Mouse (Mus musculus) heart, postnatal 36 days (tissue): ENCODE data around the gene Zfp62. TPM values are rescaled to one million over a fixed set of nuclear protein-coding genes. Genes with fewer than 3 reads are reported as not detected.
"Not testable (repeated sequence)": the region's sequence is repeated elsewhere in the genome, so short reads cannot be mapped to it uniquely, and the experiment has no call there.

Source experiments
- DNase-seq, 2 experiments: peaks; one replicate each; pipeline ENCODE4 v3.0.0; 2021 to 2022
- intact Hi-C: fragments of 180-260 bp; cut with DNase I; formaldehyde crosslinking; loops from one replicate; pipeline ENCODE4 v1.15.1; 2025
- total RNA-seq, 2 experiments: library from RNA; stranded (reverse); gene quantifications; 2 replicates each; pipeline ENCODE4 v1.2.3; 2021

Gene Zfp62
- 10 to 100 TPM; 25.8 to 26.8 TPM for total RNA-seq

DNA sequence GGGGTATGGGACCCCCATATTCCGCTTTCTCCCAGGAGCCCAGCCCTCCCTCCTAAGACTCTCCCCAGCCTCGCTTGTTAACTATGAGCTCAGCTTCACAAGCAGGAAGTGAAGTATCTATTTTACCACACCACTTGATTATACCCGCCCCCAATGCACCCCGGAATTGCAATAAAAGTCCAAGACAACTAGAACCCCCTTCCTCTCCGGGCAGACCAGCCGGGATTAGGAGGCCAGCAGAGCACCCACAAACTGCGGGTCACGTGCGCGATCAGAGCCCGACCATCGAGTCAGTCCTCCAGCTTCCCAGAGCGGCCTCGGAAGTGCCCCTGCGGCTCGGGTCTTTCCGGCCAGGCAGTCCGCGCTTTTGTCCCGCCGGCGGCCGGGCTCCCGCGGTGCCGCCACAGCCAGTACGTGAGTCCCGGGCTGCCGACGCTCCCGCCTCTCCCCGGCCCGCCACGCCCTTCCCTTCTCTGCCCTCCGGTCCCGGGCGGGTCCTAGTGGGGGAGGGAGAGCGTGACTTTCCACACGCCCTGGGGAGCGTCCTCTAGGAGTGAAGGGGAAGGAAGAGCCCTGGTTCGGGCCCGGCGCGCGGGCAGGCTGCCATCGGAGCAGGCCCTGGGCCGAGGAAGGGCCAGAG is at the start of gene Zfp62:
Gene Zfp62, plus strand, starts transcription at position 164 of the 640 bp plus-strand sequence.
- intact Hi-C loops: loop anchor here (1.0 to 5.0 kb wide), 3 partner anchors 47 to 406 kb away; partner anchors contain the start of gene Irgm1
- peak; percentile 97 for DNase-seq

DNA sequence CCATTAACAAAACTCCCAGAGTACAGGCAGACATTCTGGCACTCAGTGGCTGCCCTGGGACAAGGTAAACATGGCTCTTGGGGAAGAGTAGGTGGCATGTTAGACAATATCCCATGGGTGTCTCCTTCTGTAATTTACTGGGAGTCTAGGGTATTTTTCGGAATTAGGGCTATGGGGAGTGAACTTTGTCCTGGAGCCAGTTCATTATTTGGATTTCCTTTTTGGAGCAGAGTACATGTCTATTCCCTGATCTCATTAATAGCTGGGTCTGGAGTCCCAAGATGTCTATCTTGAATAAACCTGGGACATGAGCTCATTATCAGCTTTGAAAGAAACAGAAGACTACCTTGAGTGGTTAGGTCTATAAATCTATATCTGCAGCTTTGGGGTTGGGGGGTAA is 49.0 kb upstream of the Zfp62 start, which contains the start of gene Olfr1394:
Gene Olfr1394, plus strand, starts transcription at position 301 of the 400 bp plus-strand sequence.
- no peak for DNase-seq
- intact Hi-C loops: loop anchor here (2.0 to 5.0 kb wide), 2 partner anchors 33 to 42 kb away; partner anchors contain the start of genes Btnl9 and Olfr1396

DNA sequence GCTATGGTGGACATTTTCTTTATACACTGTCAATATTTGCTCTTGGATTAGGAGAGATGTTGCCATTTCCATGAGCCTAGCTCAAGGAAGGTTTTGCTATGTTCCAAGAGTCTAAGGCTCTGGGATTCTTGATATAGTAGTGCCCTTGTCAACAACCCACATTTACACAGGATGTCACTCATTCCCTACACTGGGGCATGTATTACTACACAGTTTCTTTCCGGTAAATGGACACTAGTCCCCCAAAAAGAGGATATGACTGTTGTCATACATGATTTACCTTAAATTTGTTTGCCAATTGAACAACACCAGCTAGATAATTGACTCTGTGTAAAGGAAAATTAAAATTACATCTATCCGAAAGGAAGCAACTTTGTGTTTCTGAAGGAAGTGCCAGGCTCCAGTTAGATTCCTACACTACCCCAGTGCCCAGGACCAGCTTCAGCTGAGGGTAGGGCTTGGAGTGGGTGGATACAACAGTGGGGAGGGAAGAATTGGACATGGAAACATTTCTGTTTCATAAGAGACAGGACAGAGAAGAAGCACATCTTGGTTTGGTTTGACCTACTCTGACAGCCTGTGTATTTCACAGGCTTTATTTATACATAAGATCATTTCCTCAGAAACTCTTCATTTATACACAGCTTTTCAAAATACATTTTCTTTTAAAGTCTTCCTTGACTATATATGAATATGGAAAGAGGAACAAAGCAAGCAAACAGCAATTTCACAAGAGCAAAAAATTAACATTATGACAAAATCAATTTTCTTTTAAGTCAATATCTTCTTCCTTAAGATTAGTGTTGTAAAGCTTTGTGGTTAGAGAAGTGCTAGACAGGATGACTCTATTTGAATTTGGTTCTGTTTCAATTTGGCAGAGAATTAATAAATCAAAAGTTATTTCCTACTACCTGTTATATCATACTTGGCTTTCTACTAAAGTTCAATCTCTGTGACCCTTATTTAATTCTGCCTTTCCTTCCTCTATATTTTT is 46.0 kb upstream of the Zfp62 start:
- DNase-seq: no peak
- intact Hi-C loops: no loop called here

DNA sequence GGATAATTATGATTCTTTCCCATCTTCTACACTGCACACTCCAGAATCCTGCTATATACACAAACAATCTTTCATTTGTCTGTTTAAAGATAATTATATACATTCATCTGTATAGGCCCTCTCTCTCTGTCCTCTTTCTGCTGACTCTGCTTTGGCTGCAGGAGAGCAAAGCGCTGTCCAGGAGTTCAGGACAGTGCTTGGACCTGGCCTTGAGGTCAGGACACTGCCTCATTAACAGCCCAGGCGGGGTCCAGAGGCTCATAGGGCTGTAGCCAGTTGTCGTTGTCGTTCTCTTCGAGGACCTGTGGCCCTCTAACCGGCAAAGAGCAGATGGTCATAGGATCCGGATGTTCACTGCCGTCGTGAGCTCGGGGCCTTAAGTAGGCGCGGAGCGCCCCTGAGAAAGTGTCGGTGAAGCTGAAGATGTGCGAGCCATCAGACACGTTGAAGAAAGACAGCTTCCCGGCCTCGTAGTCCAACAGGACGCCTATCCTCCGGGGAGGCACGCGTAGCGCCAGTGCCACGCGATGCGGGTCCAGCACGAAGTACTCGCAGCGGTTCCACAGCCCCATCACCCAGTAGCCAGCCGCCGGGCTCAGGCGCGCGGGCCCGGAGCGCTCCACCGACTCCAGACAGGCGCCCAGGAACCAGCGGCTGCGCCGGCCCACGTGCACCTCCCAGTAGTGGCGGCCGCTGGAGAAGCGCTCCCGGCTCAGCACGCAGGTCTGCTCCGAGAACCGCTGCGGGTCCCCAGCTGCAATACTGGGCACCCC is 34.1 kb upstream of the Zfp62 start:
- intact Hi-C loops: no loop called here

DNA sequence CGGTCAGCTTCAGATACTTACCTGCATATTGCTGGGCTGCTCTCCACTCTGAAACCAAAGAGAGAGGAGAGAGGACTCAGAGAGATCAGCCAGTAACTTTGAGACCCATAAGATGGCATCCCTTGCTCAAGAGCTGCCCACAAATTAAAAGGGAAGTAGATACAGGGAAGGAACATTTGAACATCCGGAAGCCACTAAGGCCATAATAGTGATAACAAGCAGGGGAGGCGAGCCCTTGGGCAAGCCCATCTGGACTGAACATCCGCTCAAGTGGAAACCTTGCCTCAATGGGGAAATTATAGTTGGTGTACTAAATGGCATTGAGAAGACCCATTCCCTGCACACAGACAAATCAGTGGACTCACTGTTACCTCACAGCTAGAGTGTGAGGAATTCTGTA is 32.5 kb upstream of the Zfp62 start:
- intact Hi-C loops: no loop called here
- no peak for DNase-seq

More for the DNA sequence above, 34.1 kb upstream of the Zfp62 start:
- no peak for DNase-seq

DNA sequence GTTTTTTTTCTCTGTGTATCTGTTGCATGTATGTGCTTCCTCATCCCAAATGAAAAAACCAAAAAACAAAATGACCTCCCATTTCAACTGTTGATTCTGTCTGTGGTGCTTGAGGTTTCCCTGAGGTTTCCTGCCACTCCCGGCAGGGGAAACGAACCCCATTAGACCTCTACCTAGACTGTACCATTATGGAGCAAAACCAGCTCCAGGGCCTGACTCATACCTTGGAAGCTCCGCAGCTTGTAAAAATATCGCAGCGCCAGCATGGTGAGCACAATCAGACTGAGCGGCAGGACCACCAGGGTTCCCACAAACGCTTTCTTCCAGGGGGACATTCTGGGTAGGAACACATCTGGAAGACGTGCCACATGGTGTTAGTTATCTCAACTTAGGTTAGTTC is 27.7 kb upstream of the Zfp62 start:
- intact Hi-C loops: no loop called here
- no peak for DNase-seq

DNA sequence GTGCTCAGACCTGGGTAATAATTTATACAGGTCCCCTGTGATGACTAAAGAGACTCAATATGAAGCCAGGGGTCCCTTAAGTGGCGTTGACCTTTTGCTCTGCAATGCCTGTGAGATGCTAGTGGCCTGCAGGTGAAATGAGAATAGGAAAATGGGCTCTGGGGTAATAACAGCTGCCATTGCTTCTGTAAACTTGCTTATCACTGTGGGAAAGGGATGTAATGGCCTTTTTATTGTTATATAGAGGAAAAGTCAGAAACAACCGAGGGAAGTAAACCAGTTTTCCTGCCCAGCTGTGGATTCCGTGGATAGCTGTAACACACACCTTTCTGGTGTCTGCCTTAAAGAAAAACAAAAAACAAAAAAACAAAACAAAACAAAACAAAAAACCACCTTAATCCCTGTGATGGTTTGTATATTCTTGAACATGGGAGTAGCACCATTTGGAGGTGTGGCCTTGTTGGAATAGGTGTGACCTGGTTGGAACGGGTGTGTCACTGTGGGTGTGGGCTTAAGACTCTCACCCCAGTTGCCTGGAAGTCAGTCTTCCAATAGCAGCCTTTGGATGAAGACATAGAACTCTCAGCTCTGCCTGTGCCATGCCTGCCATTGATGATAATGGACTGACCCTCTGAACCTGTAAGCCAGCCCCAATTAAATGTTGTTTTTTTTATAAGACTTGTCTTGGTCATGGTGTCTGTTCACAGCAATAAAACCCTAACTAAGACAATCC is 26.9 kb upstream of the Zfp62 start:
- DNase-seq, intact Hi-C loops: not testable (repeated sequence)

DNA sequence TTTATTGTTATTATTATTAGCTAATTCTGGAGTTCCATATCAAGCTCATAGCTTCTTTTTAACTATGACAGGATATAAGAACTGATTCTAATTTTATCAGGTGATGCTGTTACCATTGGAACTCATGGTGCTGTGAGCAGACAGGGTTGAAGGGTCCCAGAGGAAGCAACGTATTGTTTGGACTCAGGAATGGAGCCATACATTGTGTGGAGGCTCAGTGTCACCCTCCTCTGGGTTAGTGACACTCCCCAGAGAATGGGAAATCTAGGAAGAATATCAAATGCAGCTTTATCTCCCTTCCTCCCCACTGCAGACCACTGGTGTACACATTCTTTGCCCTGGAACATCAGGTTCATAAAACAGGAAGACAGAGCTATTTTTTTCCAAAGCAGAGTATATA is 19.9 kb upstream of the Zfp62 start:
- intact Hi-C loops: loop anchor here (10.0 kb wide), 1 partner anchor 372 kb away; the partner anchor contains the start of gene Olfr1380
- DNase-seq: no peak

DNA sequence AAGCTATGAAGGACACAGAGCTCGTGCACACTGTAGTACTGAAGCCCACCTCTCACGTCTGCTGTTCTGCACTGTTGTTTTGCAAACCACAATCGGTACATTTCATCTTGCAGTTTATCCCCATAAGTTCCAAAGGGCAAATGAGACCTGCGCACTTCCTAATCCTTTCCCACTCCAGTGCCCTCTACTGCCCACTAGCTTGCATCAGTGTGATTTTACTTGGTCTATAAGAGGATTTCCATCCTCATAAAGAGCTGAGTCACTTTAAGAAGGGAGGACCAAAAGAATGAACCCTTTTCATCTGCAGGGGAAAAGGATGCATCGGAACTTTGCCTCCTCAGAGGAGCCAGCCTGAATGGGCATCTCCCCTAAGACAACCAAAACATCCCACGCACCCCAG is 16.6 kb upstream of the Zfp62 start:
- DNase-seq: no peak
- intact Hi-C loops: loop anchor here (2.0 to 10.0 kb wide), 4 partner anchors 32 to 368 kb away; partner anchors contain the start of genes Irgm1, Olfr1380, Olfr1394 and Olfr1396

DNA sequence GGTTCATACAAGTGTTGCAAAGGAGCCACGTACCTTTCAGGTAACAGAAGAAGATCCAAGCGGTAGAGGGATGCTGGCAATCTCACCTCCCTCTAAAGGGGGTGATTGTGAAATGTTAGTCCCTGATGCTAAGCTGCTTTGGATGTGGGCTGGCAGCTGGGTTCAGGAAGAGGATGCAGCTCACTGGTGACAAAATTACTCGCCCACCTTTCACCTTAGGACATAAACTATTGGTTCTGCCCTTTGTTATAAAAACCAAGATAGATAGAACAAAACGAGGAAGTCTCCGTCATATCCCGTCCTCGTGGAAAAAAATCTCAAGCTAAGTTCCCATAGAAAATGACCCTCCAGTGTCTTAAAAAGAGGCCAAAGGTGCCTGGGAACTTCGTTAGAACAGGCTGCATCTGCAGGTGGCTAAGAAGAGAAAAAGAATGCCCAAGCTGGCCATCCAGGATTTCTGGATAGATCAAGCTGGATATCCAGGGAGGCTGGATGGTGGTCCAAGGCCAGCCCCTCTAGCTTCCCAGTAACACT is 16.1 kb upstream of the Zfp62 start, which contains the start of gene Btnl9:
Gene Btnl9, minus strand, starts transcription at position 205 of the 534 bp plus-strand sequence.
- DNase-seq: no peak
- intact Hi-C loops: loop anchor here (2.0 to 10.0 kb wide), 4 partner anchors 32 to 368 kb away; partner anchors contain the start of genes Irgm1, Olfr1380, Olfr1394 and Olfr1396

DNA sequence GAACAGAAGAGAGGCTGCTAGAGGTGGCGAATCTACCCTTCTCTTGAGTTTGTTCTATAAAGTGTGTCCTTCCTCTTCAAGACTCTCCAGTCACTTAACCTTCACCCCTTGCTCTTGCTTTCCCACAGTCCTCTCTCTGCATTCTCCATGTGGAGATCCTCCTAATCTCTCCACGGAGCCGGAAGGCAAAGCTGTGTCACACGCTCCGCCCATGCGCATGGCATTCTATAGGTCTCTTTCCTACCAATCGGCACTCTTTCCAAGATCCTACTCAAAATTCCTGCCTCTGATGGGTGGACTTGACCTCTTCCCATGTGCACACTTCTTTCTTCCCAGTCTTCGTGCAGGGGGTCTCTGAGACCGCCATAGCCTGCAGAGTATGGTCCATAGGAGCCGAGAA is 15.4 kb upstream of the Zfp62 start:
- intact Hi-C loops: loop anchor here (2.0 to 10.0 kb wide), 4 partner anchors 33 to 367 kb away; partner anchors contain the start of genes Irgm1, Olfr1380, Olfr1394 and Olfr1396
- no peak for DNase-seq

DNA sequence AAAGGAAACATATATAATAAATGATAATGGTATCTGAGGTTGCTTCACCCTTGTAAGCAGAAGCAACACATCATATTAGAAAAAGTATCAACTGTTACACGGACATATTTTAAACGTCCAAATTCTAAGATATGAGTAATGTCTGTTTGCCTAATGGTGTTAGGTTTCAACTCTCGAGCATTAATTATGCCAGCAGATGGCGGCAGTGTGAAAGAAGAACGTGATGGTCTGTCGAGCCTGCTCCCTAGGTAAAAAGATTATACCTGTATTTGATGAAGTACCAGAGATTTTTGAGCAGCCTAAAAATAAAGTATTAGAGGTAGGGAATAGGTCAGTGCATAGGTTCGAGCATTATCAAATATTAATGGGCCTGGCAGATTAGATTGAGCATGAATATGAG is 13.4 kb upstream of the Zfp62 start:
- intact Hi-C loops: loop anchor here (1.0 to 10.0 kb wide), 4 partner anchors 82 to 365 kb away; partner anchors contain the start of genes Irgm1 and Olfr1380

DNA sequence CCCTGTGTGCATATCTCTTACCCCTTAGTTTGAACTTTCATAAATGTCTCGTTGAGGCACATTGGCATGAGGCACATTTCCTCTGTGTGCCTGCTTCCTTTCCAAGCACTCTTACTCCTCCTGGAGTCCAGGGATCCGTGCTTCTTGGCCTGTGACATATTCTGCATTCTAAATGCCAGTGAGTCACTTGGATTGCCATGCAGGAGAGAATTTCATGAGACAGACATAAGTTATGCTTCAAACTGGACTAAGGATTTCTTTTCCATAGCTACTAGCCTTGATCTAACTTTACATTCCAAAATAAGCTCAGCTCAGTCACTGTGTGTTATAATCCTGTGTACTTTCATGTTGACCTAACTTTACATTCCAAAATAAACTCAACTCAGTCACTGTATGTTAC is 12.0 kb upstream of the Zfp62 start:
- DNase-seq: no peak
- intact Hi-C loops: loop anchor here (10.0 kb wide), 1 partner anchor 214 kb away; no protein-coding TSS in a partner anchor

More for the DNA sequence above, 13.4 kb upstream of the Zfp62 start:
- peak; percentile 69 to 75 for DNase-seq

DNA sequence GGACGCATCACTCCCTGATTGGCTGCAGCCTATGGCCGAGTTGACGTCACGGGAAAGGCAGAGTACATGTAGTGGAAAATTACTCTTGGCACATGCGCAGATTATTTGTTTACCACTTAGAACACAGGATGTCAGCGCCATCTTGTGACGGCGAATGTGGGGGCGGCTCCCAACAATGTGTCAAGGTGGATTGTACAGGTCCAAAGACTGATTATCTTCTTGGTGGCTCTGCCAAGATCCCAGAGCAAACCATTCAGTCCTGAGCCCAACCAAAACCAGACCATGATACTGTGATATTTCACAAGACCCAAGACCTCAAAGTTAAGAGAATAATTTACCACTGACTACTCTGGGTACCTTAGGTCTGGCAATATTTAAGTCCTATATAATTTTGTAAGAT is 8.3 kb upstream of the Zfp62 start:
- intact Hi-C loops: loop anchor here (10.0 kb wide), 1 partner anchor 210 kb away; no protein-coding TSS in a partner anchor
- DNase-seq: not testable (repeated sequence)

DNA sequence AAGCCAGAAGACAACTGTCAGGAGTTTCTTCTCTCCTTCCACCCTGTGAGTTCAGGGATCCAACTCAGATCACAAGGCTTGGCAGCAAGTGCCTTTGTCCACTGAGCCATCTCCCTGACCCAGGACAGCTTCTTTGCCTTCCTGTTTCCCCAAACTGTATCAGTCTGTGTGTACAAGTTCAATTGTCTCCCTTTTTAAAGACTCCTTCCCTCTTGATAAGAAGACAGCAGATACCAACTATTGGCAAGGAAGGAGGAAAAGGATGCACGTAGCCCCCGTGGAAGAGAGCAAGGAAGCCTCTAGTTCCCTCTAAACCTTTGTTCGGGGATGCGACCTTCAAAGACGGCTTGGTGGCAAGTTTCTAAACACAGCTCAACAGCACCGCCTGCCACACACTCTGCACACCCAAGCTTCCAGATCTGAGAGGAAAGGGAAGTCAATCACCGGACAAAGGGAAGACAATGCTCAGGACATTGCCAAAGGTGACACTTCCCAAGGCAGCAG is 7.2 kb upstream of the Zfp62 start:
- intact Hi-C loops: loop anchor here (10.0 kb wide), 1 partner anchor 209 kb away; no protein-coding TSS in a partner anchor

DNA sequence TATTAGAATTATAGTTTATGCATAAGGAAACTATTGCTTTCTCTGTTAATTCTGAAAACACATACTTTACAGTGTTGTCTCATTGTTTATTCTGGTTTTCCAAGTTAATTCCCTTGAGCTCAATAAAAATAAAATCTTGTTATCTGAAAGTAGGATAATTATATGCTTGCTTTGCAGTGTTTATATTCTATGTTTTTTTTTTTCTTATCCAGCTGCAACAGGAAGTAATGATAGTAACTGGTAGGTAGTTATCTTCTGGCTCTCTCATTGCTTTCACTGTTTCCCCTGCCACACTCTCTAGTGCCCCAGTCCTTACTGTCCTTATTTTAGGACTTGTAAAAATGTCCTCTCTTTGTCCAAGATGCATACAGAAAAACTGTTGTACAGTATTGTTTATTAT is 2.4 kb upstream of the Zfp62 start:
- intact Hi-C loops: loop anchor here (5.0 kb wide), 2 partner anchors 328 to 403 kb away; partner anchors contain the start of gene Irgm1
- no peak for DNase-seq

More for the DNA sequence above, 7.2 kb upstream of the Zfp62 start:
- peak in 1 of 2 experiments; percentile 32 for DNase-seq

DNA sequence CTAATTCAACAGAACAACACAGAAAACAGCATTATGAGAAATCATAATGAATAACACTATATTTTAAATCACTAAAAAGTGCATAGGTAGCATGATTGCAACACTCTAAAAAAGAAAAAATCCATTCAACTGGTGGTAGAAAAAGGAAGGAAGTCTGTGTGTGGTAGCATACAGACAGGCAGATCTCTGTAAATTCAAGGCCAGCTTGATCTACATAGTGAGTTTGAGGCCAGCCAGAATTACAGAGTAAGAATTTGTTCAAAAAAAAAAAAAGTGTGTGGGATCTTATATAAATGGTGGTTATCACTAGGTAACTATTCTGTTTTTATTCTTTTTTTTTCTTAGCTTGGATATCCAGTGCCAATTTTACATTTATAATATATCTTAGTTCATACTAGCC is 1.9 kb upstream of the Zfp62 start:
- DNase-seq: no peak
- intact Hi-C loops: loop anchor here (5.0 kb wide), 2 partner anchors 329 to 404 kb away; partner anchors contain the start of gene Irgm1

DNA sequence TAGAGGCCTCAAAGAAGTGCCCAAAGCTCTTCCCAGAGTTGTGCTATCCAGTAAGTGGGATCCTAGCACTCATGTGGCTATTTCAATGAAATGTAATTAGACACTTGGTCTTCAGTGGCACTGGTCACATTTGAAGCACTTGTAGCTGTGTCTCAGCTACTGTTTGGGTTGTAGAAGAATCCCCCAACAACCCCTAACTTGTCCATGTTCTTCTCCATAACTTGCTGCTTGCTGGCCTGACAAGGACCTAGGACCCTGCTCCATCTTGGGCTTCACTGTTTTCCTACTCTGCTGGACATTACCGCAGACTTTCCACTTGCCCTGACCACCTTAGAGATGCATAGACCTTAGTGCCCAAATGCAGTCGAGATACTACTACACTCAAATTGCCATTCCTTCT is 1.0 kb upstream of the Zfp62 start:
- intact Hi-C loops: loop anchor here (5.0 kb wide), 2 partner anchors 330 to 405 kb away; partner anchors contain the start of gene Irgm1
- DNase-seq: no peak
